Mouse (Mus musculus) embryo, embryonic 10.5 days (tissue): Measurements from ENCODE around the gene Plcb1.

Experiments
- DNase-seq: peaks from one replicate; pipeline ENCODE4 v3.0.0-alpha.2; 2015; ENCODE audit warnings: low spot score

Plcb1 gene

DNA sequence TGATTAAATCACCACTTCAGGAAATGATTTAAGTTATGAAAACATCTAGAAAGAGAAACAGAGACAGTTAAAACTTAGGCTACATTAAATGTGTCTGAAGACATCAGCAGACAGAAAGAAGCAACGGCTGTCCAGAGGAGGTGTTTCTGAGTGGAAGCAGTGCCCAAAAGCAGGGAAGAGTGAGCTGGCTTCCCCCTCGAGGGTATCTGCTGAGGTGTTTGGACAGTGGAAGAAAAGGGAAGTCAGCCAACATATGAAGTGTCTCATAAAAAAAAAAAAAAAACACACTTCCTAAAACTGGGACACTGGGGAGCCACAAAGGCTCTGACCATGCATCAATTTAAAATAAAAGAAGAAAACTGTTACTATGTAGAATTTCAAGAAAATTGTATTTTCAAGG, 625.8 kb downstream of the Plcb1 start:
- DNase-seq = no peak

DNA sequence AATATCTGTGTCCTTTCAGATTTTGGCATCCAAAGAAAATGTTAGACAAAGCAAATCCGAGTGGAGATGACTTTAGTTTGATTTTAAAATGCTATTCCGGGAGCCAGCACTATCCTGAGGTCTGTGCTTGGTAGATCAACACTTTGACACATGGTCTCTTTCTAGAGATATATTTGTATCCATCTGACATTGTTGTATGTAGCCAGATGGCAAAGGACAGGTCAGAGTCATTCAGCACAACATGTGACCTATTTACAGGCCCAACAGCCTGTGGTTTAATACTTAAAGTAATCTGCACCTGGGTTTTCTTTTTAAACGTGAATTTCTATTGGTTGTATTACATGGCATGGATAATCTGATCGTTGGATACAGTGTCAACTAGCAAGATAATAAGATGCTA, 629.3 kb downstream of the Plcb1 start:
- DNase-seq = no peak

DNA sequence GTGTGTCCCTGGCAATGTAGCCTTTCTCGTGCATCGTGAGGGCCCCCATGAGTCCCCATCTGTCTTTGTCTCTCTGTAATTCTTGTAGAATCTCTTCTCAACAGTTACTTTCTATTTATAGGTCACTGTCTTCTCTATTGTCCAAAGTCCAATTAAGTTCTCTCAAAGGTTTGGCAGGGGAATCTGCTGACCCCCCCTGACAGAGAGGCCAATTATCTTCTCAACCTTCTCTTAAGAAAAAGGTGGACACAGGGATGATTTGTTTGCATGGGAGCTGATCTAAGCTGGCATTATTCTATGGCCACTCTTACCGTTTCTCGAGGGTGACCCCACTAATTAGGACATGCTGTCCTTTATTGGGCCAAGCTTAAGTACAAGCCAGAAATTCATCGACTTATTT, 633.4 kb downstream of the Plcb1 start:
- no peak for DNase-seq

DNA sequence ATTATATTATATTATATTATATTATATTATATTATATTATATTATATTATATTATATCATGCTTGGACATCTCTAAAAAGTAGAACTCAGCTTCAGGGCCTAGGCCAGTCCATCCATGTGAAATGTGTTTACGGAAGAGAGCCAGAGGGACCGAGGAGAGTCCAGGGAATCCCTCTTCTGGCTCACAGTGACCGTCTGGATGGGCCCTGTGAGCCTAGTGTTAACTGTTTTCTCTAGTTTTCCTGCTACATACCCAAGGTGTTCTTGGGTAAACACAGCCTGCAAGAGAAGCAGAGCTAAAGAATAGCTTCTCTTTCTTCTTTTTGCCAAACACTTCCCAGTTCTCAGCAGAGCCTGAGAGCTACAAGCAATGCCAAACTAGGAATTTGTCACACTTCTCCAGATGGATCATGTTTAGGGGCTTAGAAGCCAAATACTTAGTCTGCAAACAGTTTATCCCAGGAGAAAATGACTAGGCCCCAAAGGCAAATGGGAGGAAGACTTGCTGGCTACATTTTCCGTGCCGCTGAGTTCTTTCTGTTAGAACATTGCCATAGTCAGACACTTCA, 649.2 kb downstream of the Plcb1 start:
- DNase-seq = no peak

DNA sequence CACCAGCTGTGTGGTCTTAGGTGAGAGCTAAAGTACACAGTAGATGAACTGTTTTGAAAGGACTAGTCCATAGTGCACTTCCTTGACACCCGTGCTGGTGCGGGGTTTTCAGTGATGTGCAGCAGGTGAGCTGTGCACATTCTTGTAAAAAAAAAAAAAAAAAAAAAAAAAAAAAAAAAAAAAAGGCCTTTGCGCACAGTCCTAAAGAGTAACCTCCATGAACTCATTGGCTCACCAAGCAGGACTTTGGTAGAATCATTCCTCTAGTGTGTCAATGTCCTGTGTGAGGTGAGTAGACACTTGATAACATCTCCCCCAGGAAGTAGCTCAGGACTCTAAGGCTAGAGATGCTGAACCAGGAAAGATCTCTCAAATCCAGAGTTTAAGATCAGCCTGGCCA, 653.2 kb downstream of the Plcb1 start:
- DNase-seq = no peak

DNA sequence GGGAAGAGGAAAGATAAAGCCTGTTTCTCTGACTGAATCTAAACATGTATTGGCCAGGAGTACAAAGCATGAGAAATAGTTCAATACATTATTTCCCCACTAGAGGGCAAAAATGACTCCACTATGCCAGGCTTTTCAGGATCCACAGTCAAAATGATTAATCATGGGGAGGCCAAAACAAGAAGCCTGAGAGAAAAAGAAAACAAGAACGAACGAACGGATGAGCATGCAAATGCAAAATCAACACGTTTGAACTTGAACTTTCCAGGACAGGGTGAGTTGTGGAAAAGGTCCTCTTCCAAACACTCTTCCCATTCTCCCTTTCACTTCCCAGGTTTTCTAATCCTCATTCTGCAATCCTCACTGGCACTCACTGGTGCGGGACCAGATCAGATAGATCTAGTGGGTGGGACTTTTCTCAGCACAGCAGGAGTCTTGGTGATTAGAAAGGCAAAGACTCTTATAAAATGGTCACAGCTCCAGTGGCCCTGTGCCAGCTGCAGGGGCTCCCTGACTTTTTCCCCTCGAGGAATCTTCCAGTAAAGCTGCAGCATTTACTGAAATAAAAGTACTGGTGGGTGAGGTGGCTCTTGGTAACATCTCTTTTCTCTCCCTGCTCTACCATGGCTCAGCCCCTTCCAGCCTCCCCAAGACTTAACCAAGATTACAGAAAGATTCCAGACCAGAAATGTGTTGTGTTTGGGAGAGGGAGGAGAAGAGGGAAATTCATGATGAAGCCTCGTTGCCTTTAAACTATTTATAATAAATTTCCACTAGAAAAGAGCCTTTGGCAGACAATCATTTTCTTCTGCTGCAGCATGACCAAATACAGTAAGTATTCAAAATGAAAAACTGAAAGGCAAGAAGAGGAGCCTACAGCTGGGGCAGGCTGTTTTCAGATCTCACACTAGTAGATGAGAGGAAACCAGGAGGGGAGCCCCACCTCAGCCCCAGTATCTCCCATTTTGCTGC, 654.0 kb downstream of the Plcb1 start:
- DNase-seq = peak; percentile 87

DNA sequence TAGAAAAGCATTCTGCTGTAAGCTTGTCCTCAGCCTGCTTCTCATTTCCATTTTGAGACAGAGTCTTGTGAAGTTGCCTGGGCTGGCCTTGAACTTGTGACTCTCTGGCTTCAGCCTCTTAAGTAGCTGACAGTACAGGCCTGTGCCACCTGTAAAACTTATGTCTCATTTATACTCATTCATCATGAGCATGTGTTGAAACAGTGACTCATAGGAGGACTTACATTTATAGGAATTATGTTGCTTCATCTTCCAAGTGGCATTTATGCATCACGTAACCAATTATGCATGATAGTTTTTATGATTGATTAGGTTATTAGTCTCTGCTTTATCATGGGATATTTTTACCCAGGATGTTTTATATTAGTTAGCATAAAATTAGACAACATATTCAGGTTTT, 667.7 kb downstream of the Plcb1 start:
- DNase-seq = no peak

DNA sequence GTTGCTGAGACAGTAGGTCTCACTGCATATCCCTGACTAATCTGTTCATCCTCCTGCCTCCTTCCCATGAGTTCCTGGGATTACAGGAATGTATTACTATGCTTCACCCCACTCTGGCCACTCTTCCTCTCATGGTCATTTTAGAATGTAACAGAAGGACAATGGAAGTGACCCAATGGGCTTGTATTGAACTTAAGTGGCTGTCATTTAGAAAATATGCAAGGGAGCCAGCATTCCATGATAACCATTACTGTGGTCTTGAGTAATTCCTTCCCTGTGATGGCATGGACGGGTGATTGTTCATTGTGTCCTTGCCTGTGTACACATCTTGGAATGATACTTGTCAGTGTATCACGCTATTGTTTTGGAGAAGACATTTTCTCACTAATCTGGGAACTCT, 668.1 kb downstream of the Plcb1 start:
- no peak for DNase-seq

DNA sequence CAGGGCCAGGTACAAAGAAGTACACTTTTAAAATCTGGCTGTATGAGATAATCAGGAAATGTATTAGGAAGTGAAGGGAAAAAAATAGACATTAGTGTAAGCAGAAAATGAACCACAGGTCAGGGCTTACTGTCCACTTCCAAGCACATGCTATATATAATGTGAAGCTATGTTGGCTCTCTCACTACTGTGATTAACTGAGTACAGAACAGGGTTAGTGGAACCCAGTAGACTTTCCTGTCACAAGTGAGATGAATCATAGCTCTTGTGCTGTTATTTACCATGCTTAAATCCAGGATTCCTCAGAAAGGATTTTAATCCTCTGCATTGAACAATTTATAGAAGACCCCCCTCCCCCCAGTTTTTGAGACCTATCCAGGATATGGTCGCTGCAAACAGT, 668.6 kb downstream of the Plcb1 start:
- DNase-seq = no peak

DNA sequence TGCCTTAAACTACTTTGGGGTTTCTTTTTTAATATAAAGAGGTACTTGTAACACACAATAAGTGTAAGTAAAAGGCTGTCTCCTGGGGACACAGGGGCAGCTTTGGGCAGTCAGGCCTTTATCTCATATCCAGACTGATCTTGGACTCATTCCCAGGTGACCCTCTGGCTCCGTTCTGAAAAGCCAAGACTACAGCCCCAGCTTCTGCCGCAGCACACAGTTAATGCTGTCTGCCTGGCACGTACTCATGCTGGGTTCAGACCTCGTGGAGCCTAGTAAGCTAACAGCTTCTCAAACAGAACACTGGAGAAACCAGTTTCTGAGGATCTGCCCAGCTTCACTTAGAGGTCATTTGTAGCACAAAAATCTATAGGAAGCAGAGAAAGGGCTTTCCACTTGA, 682.0 kb downstream of the Plcb1 start:
- DNase-seq = no peak

DNA sequence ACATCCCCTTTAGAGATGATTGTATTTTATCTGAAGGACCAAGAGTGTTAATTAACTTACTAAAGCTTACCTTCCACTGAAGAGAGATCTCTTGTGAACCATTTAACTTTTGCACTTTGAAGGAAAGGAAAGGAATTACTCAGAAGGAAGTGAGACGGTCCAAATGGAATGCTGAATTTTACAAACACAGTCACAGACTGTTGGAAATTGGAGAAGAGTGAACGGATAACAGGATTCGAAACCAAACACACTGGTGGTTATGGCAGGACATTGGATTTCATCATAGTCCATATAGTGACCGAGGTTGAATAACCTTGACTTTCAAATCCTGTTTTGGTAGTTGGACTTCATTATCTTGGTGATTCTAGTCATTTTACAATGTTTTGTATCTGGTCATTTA, 688.2 kb downstream of the Plcb1 start:
- no peak for DNase-seq

DNA sequence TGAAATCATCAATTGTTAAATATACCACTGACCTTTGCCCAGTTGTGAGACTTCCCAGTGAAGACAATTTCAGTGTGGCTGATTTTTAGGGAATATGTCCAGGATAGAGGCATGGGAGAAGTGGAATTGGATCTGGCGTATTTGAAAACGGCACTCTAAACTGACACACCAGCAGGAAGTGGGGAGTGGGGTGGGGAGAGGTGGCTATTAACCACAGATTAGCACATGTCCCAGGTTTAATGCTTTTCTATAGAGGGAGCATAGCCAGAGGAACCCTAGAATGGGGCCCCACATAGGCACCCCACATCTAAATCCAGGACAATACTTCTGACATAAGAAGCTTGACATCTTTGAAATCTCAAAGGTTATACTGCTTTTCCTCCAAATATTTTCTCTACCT, 699.4 kb downstream of the Plcb1 start:
- no peak for DNase-seq

DNA sequence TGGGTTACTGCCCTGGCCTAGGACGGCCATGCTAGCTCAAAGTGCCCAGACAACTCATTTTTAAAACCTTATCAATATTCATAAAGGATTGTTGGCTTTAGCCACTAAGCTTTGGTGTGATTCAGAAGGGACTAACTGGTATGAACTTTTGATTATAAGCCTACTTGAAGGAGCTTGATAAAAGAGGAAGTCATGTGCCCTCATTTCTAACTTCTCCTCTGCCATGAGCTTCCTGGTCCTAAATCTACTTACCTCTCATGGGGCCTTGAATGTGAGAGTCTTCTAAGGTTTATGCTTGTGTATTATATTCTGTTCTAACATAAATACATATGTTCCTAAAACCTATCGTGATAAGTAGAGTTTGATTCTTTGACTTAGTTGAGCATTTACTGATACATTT, 702.4 kb downstream of the Plcb1 start:
- no peak for DNase-seq

DNA sequence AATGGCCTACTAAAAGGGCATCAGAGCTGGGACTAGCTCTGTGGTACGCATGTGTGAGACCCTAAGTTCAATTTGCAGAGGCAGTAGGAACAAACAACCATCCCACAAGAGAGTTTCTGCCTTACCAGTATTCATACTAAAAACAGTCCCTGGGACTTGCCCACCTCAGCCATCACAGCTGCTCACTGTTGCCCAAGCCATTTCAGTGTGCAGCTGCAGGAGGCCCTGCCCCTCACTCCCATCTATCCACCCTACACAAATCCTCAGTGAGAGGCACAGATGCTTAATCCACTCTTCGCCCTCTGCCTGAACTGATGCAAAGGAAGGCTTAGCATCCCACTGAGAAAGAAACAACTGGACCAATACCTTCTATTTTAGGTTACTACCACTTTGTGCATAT, 703.3 kb downstream of the Plcb1 start:
- no peak for DNase-seq

DNA sequence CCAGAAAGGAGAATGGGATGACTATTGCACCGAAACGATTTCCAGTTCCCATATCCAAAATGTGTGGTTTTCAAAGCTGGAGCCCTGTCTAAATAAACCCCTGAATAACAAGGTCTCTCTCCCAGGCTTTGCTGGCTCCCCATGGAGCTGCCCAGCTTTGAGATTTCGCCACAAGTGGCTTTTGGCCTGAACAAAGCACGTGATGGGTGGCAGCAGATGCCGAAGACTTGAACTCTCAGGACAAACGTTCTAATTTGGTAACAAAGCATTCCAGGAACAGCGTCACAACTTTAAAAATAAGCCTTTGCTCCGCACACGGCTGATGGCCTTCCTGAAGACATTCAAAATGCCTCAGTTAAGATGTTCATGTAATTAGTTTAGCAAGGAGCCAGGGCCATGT, 706.9 kb downstream of the Plcb1 start:
- DNase-seq = no peak

DNA sequence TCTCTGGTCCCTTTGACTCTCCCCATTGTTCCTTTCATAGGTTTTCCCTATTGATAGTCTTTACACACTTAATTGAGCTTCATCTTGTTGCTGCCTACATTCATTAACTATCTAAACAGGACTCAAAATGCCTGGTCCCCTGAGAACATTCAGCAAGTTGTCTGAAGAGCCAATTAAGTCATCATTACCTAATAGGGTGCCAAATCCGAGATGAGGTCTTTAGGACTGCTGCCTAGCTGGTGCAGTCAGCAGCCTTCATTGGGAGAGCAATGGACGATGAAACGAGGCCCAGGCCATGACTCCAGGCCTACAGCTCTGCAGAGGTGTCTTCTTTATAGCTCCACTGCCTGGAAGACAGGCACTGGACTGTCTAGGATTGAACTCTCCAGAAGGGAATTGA, 710.7 kb downstream of the Plcb1 start:
- no peak for DNase-seq

DNA sequence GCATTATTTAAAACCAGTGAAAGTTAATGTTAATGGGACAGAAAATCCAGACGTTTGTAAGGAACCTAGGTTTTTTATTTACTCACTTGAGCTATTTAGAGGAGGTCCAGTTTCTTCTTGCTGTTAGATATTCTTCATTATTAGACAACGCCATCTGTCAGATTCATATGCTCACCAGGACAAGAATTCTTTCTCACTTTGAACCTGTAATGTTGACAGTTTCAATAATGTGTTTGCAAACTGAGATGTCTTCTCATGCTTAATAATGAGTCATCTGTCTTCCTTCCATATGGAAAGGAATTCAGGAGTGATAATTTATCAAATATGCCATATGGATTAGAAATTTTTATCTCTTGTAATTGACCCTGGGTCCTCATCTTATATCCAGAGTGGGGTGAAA, 711.4 kb downstream of the Plcb1 start:
- no peak for DNase-seq

DNA sequence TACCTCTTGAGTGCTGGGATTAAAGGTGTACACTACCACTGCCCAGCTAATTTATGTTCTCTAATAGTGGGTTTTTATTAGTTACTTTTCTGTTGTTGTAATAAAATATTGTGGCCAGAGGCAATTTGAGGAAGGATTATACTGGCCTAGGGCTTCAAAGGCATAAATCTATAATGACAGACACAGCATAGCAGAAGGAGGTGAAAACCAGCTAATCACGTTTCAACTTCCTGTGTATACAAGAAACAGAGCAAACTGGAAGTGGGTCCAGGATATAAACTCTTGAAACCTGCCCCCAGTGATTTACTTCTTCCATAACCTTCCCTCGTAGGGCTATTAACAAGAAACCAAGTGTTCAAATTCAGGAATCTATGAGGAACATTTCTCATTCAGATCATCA, 715.0 kb downstream of the Plcb1 start:
- no peak for DNase-seq

DNA sequence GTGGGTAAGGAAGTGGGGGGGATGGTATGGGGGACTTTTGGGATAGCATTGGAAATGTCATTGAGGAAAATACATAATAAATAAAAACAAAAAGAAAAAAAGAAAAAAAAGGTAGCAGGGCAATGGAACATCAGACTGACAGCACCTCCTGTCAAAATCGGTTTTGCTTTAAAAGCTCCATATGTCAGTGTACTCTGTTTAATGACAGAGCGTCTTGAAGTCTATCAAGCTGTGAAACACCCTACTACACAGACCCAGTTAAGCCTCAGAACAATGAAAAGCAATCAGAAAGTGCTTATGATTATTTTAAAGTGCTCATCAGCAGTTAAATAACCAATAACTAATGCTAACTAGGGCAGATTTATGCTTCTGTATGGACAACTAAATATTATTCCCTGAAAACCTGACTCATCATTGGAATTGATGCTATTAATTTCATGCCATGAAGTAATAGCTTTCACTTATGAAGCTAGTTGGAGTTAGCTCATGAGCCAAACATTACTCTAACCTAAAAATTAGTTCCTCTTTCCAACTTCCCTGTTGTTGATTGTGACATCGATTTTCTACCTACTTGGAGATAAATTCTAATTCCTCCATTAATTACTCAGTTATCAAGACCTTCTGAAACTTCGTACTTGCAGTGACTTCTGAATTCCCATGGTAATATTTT, 717.6 kb downstream of the Plcb1 start:
- DNase-seq = no peak

DNA sequence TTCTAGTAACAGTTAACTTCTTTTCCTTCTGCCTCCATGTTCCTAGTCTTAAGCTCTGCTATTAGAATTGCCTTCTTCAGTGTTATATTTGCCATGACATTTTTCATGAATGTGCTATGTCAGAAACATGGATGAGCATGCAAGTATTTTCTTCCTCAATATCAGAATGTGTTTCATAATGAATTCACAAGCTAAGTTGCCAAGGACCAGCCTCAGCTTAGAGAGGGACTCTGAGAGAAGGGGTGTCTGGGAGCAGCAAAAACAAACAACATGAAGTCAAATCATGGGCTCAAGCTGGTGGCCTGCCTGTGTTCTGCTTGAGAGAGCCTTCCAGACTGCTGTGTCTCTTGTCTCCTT, 718.1 kb downstream of the Plcb1 start:
- no peak for DNase-seq

DNA sequence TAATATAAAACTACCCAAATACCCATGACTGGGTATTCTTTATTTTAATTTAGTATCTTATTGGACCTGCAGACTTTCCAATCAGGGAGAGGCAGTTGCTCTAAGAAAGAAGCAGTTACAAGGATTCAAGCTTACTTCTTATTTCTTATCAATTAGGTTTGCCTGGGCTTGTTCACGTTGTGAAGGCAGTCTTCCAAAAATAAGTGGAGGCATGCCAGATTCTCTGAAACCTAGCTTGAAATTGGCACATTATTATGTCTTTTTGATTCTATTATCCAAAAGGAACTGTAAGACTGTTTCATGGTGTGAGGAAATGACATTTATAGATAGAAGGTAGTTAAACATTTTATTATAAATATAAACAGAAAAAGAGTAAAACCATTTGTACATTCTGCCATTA, 721.2 kb downstream of the Plcb1 start:
- no peak for DNase-seq

DNA sequence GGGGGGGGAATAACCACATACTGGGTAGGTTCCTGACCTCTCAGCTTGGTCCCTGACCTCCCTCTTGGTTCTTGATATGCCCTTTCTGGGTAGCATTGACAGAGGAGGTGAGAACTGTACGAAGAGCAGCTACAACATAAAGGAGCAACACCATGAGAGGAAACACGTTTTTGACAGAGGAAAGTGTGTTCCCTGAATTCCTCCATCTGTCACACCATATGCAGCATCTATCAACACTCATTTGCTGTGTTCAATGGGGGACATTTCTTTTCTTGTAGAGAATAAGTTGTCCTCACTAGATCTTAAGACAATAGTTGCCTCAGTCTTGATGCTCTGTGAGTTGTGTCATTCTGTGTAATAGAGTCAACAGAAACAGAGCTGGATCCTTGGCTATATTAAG, 733.1 kb downstream of the Plcb1 start:
- DNase-seq = no peak
